Mouse (Mus musculus): ENCODE results near the gene Emp2. TPM values are rescaled to one million over a fixed set of nuclear protein-coding genes. Genes with fewer than 3 reads are reported as not detected.

The Emp2 gene
- total RNA-seq, 2 experiments from 2014 or later = 0.07 TPM; not detected in 1

DNA sequence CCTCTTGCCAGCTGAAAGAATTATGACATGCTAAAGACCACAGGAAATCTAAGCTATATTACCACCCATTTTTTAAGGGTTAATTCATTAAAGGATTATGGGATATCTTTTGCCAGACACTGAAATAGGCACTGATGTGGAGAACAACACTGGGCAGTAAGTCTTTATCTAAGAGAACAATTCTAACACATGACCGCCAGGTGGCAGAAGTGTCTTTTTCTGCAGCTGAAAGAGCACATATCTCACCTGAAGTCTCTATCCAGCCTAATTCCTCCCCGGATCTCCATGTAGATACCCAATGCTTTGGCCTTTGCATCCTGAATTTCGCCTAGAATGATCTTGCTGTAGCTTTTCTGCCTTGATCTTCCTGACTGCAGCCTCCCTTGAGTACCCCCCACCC, 41.5 kb downstream of the Emp2 start:
- no peak for ATAC-seq (ENCODE audit: poor library complexity, severe bottlenecking)

DNA sequence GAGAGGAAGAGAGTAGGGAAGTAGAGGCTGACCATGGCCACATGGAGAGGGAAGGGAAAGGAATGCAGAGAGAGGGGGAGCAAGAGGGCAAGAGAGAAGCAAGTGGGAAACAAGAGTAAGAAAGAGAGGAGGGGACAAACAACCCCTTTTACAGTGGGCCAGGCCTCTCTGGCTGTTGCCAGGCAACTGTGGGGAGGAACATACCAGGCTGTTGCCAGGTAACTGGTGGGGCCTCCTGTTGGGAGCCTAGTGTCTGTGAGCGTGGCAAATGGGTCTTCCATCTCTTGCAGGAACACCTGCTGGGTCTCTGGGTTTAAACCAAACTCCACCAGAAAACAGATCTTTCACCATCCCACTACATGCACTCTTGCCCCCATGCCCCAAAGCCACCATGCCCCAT, 59.8 kb downstream of the Emp2 start:
- ATAC-seq (ENCODE audit: poor library complexity, severe bottlenecking) = no peak

DNA sequence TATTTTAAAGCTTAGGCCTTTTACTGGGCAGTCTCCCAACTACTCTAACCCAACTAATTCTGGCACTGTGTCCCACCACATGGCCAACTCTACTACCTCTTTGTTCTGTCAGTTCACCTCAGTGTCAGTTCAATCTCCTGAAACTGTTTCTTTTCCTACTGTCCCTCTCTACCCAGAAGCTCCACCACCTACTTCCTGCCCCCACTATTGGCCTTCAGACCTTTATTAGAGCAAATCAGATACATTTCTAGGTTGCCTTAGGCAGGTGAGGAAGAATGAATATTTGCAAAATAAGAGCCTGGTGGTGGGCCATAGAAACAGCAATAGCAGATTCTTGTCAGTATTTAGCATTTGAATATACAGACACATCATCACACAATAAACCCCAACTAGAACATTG, 77.2 kb downstream of the Emp2 start:
- no peak for ATAC-seq (ENCODE audit: poor library complexity, severe bottlenecking)

Other genes starting within 250 kb of the Emp2 start
- 0.60 and 3.1 TPM in 2 replicates for gene Rpl39l, start 143.7 kb downstream of the Emp2 start, total RNA-seq (2015)
- gene Rpl39l, start 143.7 kb downstream of the Emp2 start, total RNA-seq (2017) = 1.6 TPM in 1 of 2 replicates, not detected in the other
- 0.32 TPM in 1 of 2 replicates, not detected in the other for gene Atf7ip2, start 121.3 kb downstream of the Emp2 start, total RNA-seq (2015)
- gene Atf7ip2, start 121.3 kb downstream of the Emp2 start, total RNA-seq (2017) = 0.11 TPM in 1 of 2 replicates, not detected in the other
- not detected in 2 replicates for gene Tekt5, start 81.5 kb upstream of the Emp2 start, total RNA-seq (2015)
- 0.12 TPM in 1 of 2 replicates, not detected in the other for gene Tekt5, start 81.5 kb upstream of the Emp2 start, total RNA-seq (2017)
- 35.2 and 46.1 TPM in 2 replicates for gene Nubp1, start 98.0 kb upstream of the Emp2 start, total RNA-seq (2015)
- 49.2 and 57.1 TPM in 2 replicates for gene Nubp1, start 98.0 kb upstream of the Emp2 start, total RNA-seq (2017)
- gene Tvp23a, start 133.4 kb upstream of the Emp2 start, total RNA-seq (2015) = 0.07 TPM in 1 of 2 replicates, not detected in the other
- gene Tvp23a, start 133.4 kb upstream of the Emp2 start, total RNA-seq (2017) = 0.22 TPM in 1 of 2 replicates, not detected in the other
- gene Ciita, start 166.1 kb upstream of the Emp2 start, total RNA-seq (2015) = 2.5 and 3.3 TPM in 2 replicates
- gene Ciita, start 166.1 kb upstream of the Emp2 start, total RNA-seq (2017) = 3.2 and 3.7 TPM in 2 replicates
- gene Dexi, start 229.1 kb upstream of the Emp2 start, total RNA-seq (2015) = 5.9 and 6.0 TPM in 2 replicates
- gene Dexi, start 229.1 kb upstream of the Emp2 start, total RNA-seq (2017) = 4.3 and 7.0 TPM in 2 replicates
- gene Clec16a, start 231.4 kb upstream of the Emp2 start, total RNA-seq (2015) = 26.8 and 28.8 TPM in 2 replicates
- 19.4 and 20.7 TPM in 2 replicates for gene Clec16a, start 231.4 kb upstream of the Emp2 start, total RNA-seq (2017)